In genomic region chr6:73377884-73378283, GRCm38 (mm10) we compare ENCODE assay signal across 14 mouse cellular contexts.
"Had no signal": no experiment of that assay in that cellular context is flagged by ENCODE, and none has a peak within 500 bp of the region (broad histone marks: within the 10 kb centered on the region; RNA-seq: fewer than 3 reads in every experiment).

No protein-coding gene starts in this region.

- H3K27ac ChIP-seq: hindbrain, postnatal 0 days; limb, embryonic 15.5 days; liver, embryonic 12.5 days; lung, embryonic 15.5 days; midbrain, embryonic 10.5 days; neural tube, embryonic 15.5 days; stomach, embryonic 15.5 days had no signal

- DNase-seq: kidney, adult 18-20 months; kidney, postnatal 10 days; kidney, postnatal 4 days; lung, postnatal 4 days; midbrain, embryonic 14.5 days; thymus, postnatal 36 days had no signal

- H3K4me3 ChIP-seq: limb, embryonic 15.5 days; liver, embryonic 12.5 days; lung, embryonic 15.5 days; midbrain, embryonic 10.5 days; myocyte; neural tube, embryonic 15.5 days; stomach, embryonic 15.5 days had no signal
